Mouse (Mus musculus) limb, embryonic 11.5 days (tissue): Measurements from ENCODE around the gene Snhg11. TPM values are rescaled to one million over a fixed set of nuclear protein-coding genes. Genes with fewer than 3 reads are reported as not detected.

Source experiments
- ATAC-seq: fragments of 200-750 bp; cut with Nextera tagmentation; 2 replicates; pipeline ENCODE4 v1.8.0; 2017; ENCODE audit warnings: low read depth; ENCODE audit not compliant: insufficient number of reproducible peaks, low FRiP score, low TSS enrichment
- DNase-seq: peaks from one replicate; pipeline ENCODE4 v3.0.0-alpha.2; 2015; ENCODE audit warnings: low spot score
- H3K27ac ChIP-seq: fragments of 300-500 bp; sonication (generic); replicated peaks from 2 replicates; pipeline ENCODE4 v1.5.1; 2014; ENCODE audit warnings: low read depth, mild to moderate bottlenecking, low read length
- H3K27me3 ChIP-seq: fragments of 300-500 bp; sonication (generic); 2 replicates; pipeline ENCODE4 v1.6.1; 2014; ENCODE audit warnings: mild to moderate bottlenecking, low read length, mixed read lengths; ENCODE audit not compliant: control insufficient read depth, insufficient read depth
- H3K36me3 ChIP-seq: fragments of 300-500 bp; sonication (generic); 2 replicates; pipeline ENCODE4 v1.6.1; 2014; ENCODE audit warnings: mild to moderate bottlenecking, low read length, moderate library complexity, mixed read lengths; ENCODE audit not compliant: control insufficient read depth, insufficient read depth
- H3K4me1 ChIP-seq: fragments of 300-500 bp; sonication (generic); 2 replicates; pipeline ENCODE4 v1.6.1; 2014; ENCODE audit warnings: low read length, mixed read lengths; ENCODE audit not compliant: control insufficient read depth, insufficient read depth
- H3K4me2 ChIP-seq: fragments of 300-500 bp; sonication (generic); 2 replicates; pipeline ENCODE4 v1.6.1; 2014; ENCODE audit warnings: low read depth, mild to moderate bottlenecking, moderate library complexity; ENCODE audit not compliant: severe bottlenecking
- H3K4me3 ChIP-seq: fragments of 300-500 bp; sonication (generic); 2 replicates; pipeline ENCODE4 v1.5.1; 2014; ENCODE audit warnings: low read depth, low read length
- H3K9ac ChIP-seq: fragments of 300-500 bp; sonication (generic); 2 replicates; pipeline ENCODE4 v1.6.1; 2014; ENCODE audit warnings: mild to moderate bottlenecking, low read length
- H3K9me3 ChIP-seq: fragments of 300-500 bp; sonication (generic); 2 replicates; pipeline ENCODE4 v1.6.1; 2016; ENCODE audit warnings: low read length; ENCODE audit not compliant: control insufficient read depth
- WGBS: fragments of 180-500 bp; shearing (Covaris S2); extraction: QIAGEN DNeasy Blood & Tissue Kit; methylation state at CpG from one replicate; pipeline ENCODE4 v1.1.7; 2014; 5-methylcytosine and 5-hydroxymethylcytosine counted together
- polyA plus RNA-seq: library from polyadenylated mRNA; unstranded; fragments of >200 nt; fragmentation: Nextera tagmentation; extraction: Ambion mirVana; gene quantifications from 2 replicates; pipeline ENCODE4 v1.2.1, GENCODE M21; 2014

Gene Snhg11
- polyA plus RNA-seq, 1 experiment from 2014 or later, result 4.0 TPM

DNA sequence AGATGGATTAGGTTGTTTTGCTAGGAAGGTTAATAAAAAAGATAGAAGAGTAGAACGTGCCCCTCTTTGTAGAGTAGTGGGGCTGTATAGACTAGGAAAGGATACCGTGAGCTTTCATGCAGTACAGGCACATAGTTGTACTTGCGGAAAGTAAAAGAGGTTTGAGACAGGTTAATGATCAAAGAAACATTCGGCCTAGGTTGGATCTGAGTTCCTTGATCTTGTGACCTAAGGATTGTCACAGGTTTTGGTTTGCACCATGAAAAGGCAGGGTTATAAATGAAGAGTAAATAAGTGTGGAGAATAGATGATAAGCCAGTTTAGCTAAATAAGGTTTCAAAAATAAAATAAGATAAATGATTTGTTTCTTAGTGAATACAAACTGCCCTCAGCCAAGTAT, 11.3 kb upstream of the Snhg11 start:
- Histone ChIP-seq H3K4me1 (0 out of 2 replicates have a peak, but pooled peaks cover 5% of the 10 kb centered on the region), H3K9ac (no peak overlapping the region), H3K36me3 (peaks cover 3% of the 10 kb centered on the region; the same call in 1 of the 2 replicates), H3K27ac (no peak overlapping the region), H3K27me3 (no peaks in the 10 kb centered on the region), H3K4me3 (no peak overlapping the region), H3K9me3 (no peaks in the 10 kb centered on the region), H3K4me2 (no peak overlapping the region)
- no peak for ATAC-seq
- 82% methylated on average over 4 of the region's 4 CpGs for WGBS
- DNase-seq, result no peak

DNA sequence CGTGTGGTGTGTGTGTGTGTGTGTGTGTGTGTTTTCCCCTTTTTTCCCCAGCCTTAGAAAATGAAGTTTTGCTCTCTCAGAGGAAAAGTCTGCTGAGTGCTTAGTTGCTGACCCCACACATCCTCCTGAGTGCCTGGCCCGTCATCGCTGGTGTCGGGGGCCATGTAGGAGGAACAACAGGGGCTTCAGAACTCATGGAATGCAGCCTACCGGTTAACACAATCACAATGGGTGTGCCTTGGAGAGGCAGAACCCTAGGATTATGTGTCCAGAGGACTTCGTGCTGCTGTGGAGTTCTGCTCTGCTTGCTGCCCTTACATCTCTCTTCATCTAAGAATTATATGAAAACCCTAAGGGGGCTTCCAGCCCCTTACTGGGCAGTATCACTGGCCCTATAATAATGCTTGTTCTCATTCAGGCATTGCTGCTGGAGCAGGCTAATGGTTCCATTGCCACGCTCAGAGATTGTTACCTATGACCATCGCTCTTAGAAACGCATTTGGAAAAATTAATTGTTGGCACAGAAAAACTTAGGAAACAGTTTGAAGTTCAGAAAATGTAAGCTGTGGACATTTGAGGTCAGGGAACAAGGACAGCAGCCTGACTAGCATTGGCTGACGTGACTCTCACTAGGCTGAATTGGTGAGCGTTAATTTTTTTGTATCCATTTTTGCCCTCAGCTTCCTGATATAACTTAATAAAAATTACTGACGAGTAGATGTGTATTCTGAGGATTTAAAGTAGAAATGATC, 10.2 kb upstream of the Snhg11 start:
- ATAC-seq (no peak), DNase-seq (no peak)
- WGBS, result 83% methylated on average over 12 of the region's 12 CpGs
- H3K27ac ChIP-seq, result no peak overlapping the region
- H3K36me3 ChIP-seq, result no peaks in the 10 kb centered on the region
- H3K4me2 ChIP-seq, result no peak overlapping the region
- H3K9me3 ChIP-seq, result no peaks in the 10 kb centered on the region
- H3K4me1 ChIP-seq, result no peaks in the 10 kb centered on the region
- H3K27me3 ChIP-seq, result no peaks in the 10 kb centered on the region
- no peak overlapping the region for H3K4me3 ChIP-seq
- no peak overlapping the region for H3K9ac ChIP-seq

DNA sequence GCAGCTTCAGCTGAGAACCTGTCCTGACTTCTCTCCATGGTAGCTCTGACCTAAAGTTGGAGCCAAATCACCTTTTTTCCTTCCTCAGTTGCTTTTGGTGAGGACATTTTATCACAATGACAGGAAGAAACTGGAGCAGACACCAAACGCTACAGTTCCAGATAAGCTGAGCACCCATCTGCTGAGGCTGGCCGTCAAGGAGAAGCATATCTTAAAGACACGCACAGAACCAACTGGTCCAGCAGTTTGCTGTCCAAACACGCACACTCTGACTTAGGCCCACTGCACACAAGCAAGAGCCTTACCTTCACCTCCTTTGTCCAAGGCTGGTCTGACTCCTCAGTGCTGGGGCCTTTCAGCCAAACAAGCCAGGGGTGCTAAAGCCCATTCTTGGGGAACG, 7.8 kb upstream of the Snhg11 start:
- Histone ChIP-seq H3K4me1 (no peaks in the 10 kb centered on the region), H3K27me3 (no peaks in the 10 kb centered on the region), H3K27ac (no peak overlapping the region), H3K36me3 (no peaks in the 10 kb centered on the region), H3K4me2 (no peak overlapping the region), H3K4me3 (no peak overlapping the region), H3K9me3 (no peaks in the 10 kb centered on the region), H3K9ac (no peak overlapping the region)
- DNase-seq (no peak), ATAC-seq (no peak)
- 84% methylated on average over 5 of the region's 5 CpGs for WGBS

DNA sequence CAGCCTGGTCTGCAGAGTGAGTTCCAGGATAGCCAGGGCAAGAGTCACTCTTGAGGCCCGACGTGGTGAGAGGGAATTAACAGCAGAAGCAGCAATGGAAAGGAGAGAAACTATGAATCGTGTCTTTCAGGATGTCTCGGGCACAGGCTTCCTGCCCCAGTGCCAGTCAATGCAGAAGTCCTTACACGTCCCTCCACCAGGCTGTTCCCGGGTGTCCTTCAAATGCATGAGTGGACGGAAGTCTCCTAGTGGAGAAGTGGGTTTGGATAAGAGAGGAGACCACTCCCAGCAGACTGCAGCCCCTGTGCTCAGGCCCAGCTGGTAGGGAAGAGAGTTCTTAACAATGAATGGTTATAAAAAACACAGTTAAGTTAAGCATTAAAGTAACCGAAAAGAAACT, 7.1 kb upstream of the Snhg11 start:
- no peak for DNase-seq
- H3K4me2 ChIP-seq, result no peak overlapping the region
- no peak for ATAC-seq
- no peak overlapping the region for H3K9ac ChIP-seq
- no peak overlapping the region for H3K4me3 ChIP-seq
- no peak overlapping the region for H3K27ac ChIP-seq
- H3K27me3 ChIP-seq, result no peaks in the 10 kb centered on the region
- 93% methylated on average over 8 of the region's 8 CpGs for WGBS
- no peaks in the 10 kb centered on the region for H3K4me1 ChIP-seq
- no peaks in the 10 kb centered on the region for H3K36me3 ChIP-seq
- no peaks in the 10 kb centered on the region for H3K9me3 ChIP-seq

DNA sequence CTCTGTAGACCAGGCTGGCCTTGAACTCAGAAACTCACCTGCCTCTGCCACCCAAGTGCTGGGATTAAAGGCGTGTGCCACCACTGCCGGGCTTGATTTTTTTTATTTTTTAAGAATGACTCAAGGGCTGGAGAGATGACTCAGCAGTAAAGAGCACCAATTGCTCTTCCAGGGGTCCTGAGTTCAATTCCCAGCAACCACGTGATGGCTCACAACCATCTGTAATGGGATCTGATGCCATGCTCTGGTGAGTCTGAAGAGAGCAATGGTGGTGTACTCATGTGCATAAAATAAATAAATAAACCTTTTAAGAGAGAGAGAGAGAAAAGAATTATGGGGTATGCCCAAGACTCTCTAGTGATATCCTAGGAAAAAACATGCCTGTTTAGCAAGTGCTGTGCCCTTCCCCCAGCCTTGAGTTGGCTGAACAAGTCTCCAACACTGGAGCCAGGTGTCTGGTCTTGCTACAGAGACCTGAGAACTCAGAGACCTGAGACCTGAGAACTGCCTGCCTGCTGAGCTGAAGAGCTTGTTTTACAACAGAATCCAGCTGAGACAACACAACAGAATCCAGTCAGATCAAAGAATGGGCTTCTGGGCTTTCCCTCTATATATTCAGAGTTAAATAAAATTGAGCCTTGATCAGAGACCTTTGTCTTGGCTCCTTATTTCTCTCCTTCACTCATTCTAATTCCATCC, 5.8 kb upstream of the Snhg11 start:
- whole genome bisulfite sequencing, result 84% methylated on average over 3 of the region's 3 CpGs
- Histone ChIP-seq H3K4me1 (no peaks in the 10 kb centered on the region), H3K9ac (no peak overlapping the region), H3K4me2 (no peak overlapping the region), H3K36me3 (no peaks in the 10 kb centered on the region), H3K9me3 (no peaks in the 10 kb centered on the region), H3K4me3 (no peak overlapping the region), H3K27ac (no peak overlapping the region), H3K27me3 (no peaks in the 10 kb centered on the region)
- DNase-seq, result no peak
- no peak for ATAC-seq

DNA sequence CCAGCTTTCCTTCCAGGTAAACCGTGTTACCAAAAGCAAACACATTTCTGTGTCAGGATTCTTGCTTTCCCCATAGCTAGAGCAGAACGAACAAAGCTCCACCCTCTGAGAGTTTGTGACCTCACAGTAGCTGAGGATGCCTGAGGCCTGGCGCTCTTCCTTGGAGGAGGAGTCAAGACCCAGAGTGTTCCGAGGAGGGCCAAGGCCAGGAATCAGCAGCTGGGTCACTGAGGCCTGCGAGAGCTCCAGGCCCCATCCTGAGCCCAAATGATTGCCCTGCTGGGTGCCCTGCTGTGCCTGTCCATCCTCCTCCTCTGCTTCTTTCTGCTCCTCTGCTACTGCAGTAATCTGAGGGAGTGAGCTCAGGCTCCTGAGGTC, 5.3 kb upstream of the Snhg11 start:
- no peak for DNase-seq
- H3K36me3 ChIP-seq, result no peaks in the 10 kb centered on the region
- peaks cover 3% of the 10 kb centered on the region for H3K27me3 ChIP-seq
- no peak overlapping the region for H3K9ac ChIP-seq
- H3K27ac ChIP-seq, result no peak overlapping the region
- WGBS, result 10% methylated on average over 5 of the region's 5 CpGs
- H3K4me2 ChIP-seq, result no peak overlapping the region
- ATAC-seq, result no peak
- H3K4me1 ChIP-seq, result no peaks in the 10 kb centered on the region
- no peaks in the 10 kb centered on the region for H3K9me3 ChIP-seq
- no peak overlapping the region for H3K4me3 ChIP-seq

DNA sequence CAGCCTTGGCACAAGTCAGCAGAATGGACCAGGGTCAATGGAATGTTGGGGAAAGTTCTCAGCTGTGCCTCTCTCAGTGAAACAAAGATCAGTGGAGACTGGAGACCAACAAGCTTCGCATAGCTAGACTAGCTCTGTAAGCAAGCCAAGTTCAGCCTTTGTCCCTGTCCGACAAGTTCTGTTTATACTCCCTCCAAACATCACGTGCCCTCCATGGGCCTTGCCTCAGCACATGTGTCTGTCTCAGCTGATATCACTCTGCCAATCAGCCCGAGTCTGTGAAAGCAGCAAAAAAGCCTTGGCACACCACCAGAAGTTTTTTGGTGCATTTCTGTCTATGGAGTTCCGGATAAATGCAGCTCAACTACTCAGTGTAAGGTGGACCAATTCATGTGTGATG, 2.4 kb upstream of the Snhg11 start:
- no peak overlapping the region for H3K9ac ChIP-seq
- WGBS, result 77% methylated on average over 5 of the region's 5 CpGs
- H3K36me3 ChIP-seq, result no peaks in the 10 kb centered on the region
- ATAC-seq (no peak), DNase-seq (no peak)
- H3K27ac ChIP-seq, result no peak overlapping the region
- no peak overlapping the region for H3K4me2 ChIP-seq
- H3K9me3 ChIP-seq, result no peaks in the 10 kb centered on the region
- no peaks in the 10 kb centered on the region for H3K4me1 ChIP-seq
- H3K4me3 ChIP-seq, result no peak overlapping the region
- peaks cover 15% of the 10 kb centered on the region for H3K27me3 ChIP-seq

DNA sequence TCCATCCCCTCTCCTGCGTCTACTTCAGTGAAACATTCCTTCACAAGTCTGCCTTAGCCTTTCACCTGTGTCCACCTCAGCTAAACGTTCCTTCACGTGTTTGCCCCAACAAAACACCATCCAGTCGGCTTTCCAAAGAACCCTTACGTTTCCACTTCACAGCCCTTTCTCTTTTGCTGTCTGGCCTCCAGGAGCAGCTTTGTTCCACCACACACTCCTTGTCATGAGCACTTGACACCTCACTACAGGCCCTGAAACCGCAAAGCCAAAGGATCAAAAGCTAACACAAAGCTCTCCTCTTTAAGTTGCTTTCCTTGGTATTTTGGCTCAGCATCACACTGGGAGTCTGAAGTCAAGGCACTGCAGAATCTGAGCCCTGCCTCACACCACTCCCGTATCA, 1.9 kb upstream of the Snhg11 start:
- H3K4me3 ChIP-seq, result no peak overlapping the region

More for the DNA sequence above, 1.9 kb upstream of the Snhg11 start:
- ATAC-seq (no peak), DNase-seq (no peak)
- Histone ChIP-seq H3K9ac (no peak overlapping the region), H3K4me2 (no peak overlapping the region), H3K36me3 (no peaks in the 10 kb centered on the region), H3K9me3 (no peaks in the 10 kb centered on the region), H3K27me3 (peaks cover 15% of the 10 kb centered on the region), H3K4me1 (no peaks in the 10 kb centered on the region), H3K27ac (no peak overlapping the region)
- 59% methylated on average over 7 of the region's 7 CpGs for WGBS
